Mouse (Mus musculus): Measurements from ENCODE around the gene S100a6. TPM values are rescaled to one million over a fixed set of nuclear protein-coding genes. Genes with fewer than 3 reads are reported as not detected.

Gene S100a6
- total and polyA plus RNA-seq, 3 experiments: 29.3 to 101 (median 43.4) TPM

Other genes starting within 250 kb of the S100a6 start
- gene Slc27a3, start 222.9 kb upstream of the S100a6 start, total RNA-seq (2021): 100 to 1,000 TPM in 1 of 2 experiments, 10 to 100 TPM in 1; 66.9 to 196 TPM
- 384 and 508 TPM in 2 replicates for gene Slc27a3, start 222.9 kb upstream of the S100a6 start, polyA plus RNA-seq (2012; rRNA removed)
- 10 to 100 TPM; 81.0 to 90.6 TPM for gene Ints3, start 179.3 kb upstream of the S100a6 start, total RNA-seq (2021)
- gene Ints3, start 179.3 kb upstream of the S100a6 start, polyA plus RNA-seq (2012; rRNA removed): 32.2 and 40.2 TPM in 2 replicates
- gene Npr1, start 147.0 kb upstream of the S100a6 start, total RNA-seq (2021): 100 to 1,000 TPM; 193 to 290 TPM
- 367 and 435 TPM in 2 replicates for gene Npr1, start 147.0 kb upstream of the S100a6 start, polyA plus RNA-seq (2012; rRNA removed)
- 10 to 100 TPM; 52.3 to 54.4 TPM for gene Ilf2, start 136.8 kb upstream of the S100a6 start, total RNA-seq (2021)
- 8.6 and 10.2 TPM in 2 replicates for gene Ilf2, start 136.8 kb upstream of the S100a6 start, polyA plus RNA-seq (2012; rRNA removed)
- gene Snapin, start 121.8 kb upstream of the S100a6 start, total RNA-seq (2021): 10 to 100 TPM; 72.1 to 73.8 TPM
- 23.8 and 32.5 TPM in 2 replicates for gene Snapin, start 121.8 kb upstream of the S100a6 start, polyA plus RNA-seq (2012; rRNA removed)
- gene Chtop, start 103.4 kb upstream of the S100a6 start, total RNA-seq (2021): 100 to 1,000 TPM; 105 to 110 TPM
- 34.5 and 37.2 TPM in 2 replicates for gene Chtop, start 103.4 kb upstream of the S100a6 start, polyA plus RNA-seq (2012; rRNA removed)
- gene S100a1, start 98.5 kb upstream of the S100a6 start, total RNA-seq (2021): 100 to 1,000 TPM; 199 to 282 TPM
- gene S100a1, start 98.5 kb upstream of the S100a6 start, polyA plus RNA-seq (2012; rRNA removed): 81.4 and 98.2 TPM in 2 replicates
- gene S100a13, start 98.4 kb upstream of the S100a6 start, total RNA-seq (2021): 10 to 100 TPM; 28.5 to 51.2 TPM
- 19.7 and 26.7 TPM in 2 replicates for gene S100a13, start 98.4 kb upstream of the S100a6 start, polyA plus RNA-seq (2012; rRNA removed)
- under 1 TPM in 1 of 2 experiments, not detected in 1; 0.31 TPM for gene S100a14, start 86.0 kb upstream of the S100a6 start, total RNA-seq (2021)
- gene S100a14, start 86.0 kb upstream of the S100a6 start, polyA plus RNA-seq (2012; rRNA removed): not detected in 2 replicates
- gene S100a16, start 75.6 kb upstream of the S100a6 start, total RNA-seq (2021): 10 to 100 TPM; 63.5 to 70.4 TPM
- gene S100a16, start 75.6 kb upstream of the S100a6 start, polyA plus RNA-seq (2012; rRNA removed): 84.6 and 86.1 TPM in 2 replicates
- under 1 TPM in 1 of 2 experiments, not detected in 1; 0.66 TPM for gene S100a3, start 52.3 kb upstream of the S100a6 start, total RNA-seq (2021)
- 0.46 TPM in 1 of 2 replicates, not detected in the other for gene S100a3, start 52.3 kb upstream of the S100a6 start, polyA plus RNA-seq (2012; rRNA removed)
- not detected for gene S100a2, start 22.6 kb upstream of the S100a6 start, total RNA-seq (2021)
- not detected in 2 replicates for gene S100a2, start 22.6 kb upstream of the S100a6 start, polyA plus RNA-seq (2012; rRNA removed)
- not detected for gene Gm42674, start 11.0 kb upstream of the S100a6 start, total RNA-seq (2021)
- not detected in 2 replicates for gene Gm42674, start 11.0 kb upstream of the S100a6 start, polyA plus RNA-seq (2012; rRNA removed)
- gene S100a4, start 9.1 kb upstream of the S100a6 start, total RNA-seq (2021): 10 to 100 TPM in 1 of 2 experiments, 1 to 10 TPM in 1; 3.1 to 20.7 TPM
- gene S100a4, start 9.1 kb upstream of the S100a6 start, polyA plus RNA-seq (2012; rRNA removed): 0.88 and 1.0 TPM in 2 replicates
- gene S100a5, start 4.4 kb upstream of the S100a6 start, total RNA-seq (2021): not detected
- gene S100a5, start 4.4 kb upstream of the S100a6 start, polyA plus RNA-seq (2012; rRNA removed): not detected in 2 replicates
- gene S100a7a, start 41.1 kb downstream of the S100a6 start, total RNA-seq (2021): under 1 TPM; 0.43 to 0.45 TPM
- gene S100a7a, start 41.1 kb downstream of the S100a6 start, polyA plus RNA-seq (2012; rRNA removed): 0.12 and 0.21 TPM in 2 replicates
- gene S100a8, start 56.1 kb downstream of the S100a6 start, total RNA-seq (2021): 1 to 10 TPM; 3.2 to 3.6 TPM
- not detected in 2 replicates for gene S100a8, start 56.1 kb downstream of the S100a6 start, polyA plus RNA-seq (2012; rRNA removed)
- gene S100a9, start 82.8 kb downstream of the S100a6 start, total RNA-seq (2021): 1 to 10 TPM; 2.7 to 3.9 TPM
- gene S100a9, start 82.8 kb downstream of the S100a6 start, polyA plus RNA-seq (2012; rRNA removed): not detected in 2 replicates
- not detected for gene Pglyrp4, start 114.0 kb downstream of the S100a6 start, total RNA-seq (2021)
- gene Pglyrp4, start 114.0 kb downstream of the S100a6 start, polyA plus RNA-seq (2012; rRNA removed): not detected in 2 replicates
- not detected for gene Gm5849, start 165.0 kb downstream of the S100a6 start, total RNA-seq (2021)
- not detected in 2 replicates for gene Gm5849, start 165.0 kb downstream of the S100a6 start, polyA plus RNA-seq (2012; rRNA removed)

Data from adrenal gland, adult 2 months (tissue).